In genomic region chr12:107753022-107753421, GRCm38 (mm10) we compare ENCODE assay signal across 9 mouse cellular contexts.
DNase-seq lines count a peak whose midpoint lies in the region; ATAC-seq and TF ChIP-seq lines count a peak whose summit lies in the region.
"Had no signal": no experiment of that assay in that cellular context is flagged by ENCODE, and none has a peak within 500 bp of the region (broad histone marks: within the 10 kb centered on the region; RNA-seq: fewer than 3 reads in every experiment).

No protein-coding gene starts in this region.

- ATAC-seq in lung, embryonic 15.5 days (ENCODE audit: borderline replicate concordance, extremely low read depth, low FRiP score, low TSS enrichment) = no peak
- ATAC-seq in midbrain, embryonic 13.5 days = no peak

- peak overlapping the region; percentile 39; the same call in 1 of the 2 replicates for H3K27ac ChIP-seq in lung, embryonic 15.5 days
- no peak overlapping the region for H3K27ac ChIP-seq in midbrain, embryonic 13.5 days
- H3K27ac ChIP-seq: hindbrain, embryonic 15.5 days; limb, embryonic 13.5 days had no signal

- no peak overlapping the region for H3ac ChIP-seq in C2C12 (ENCODE audit: control insufficient read depth, insufficient read length, low read depth)

- no peak for TF ChIP-seq CTCF in C2C12 (IDR thresholded peaks at IDR 0.05; ENCODE audit: control insufficient read depth, insufficient read depth, insufficient read length)

- no peaks in the 10 kb centered on the region for H3K79me3 ChIP-seq in C2C12 (ENCODE audit: low read depth)

- peaks cover 57% of the 10 kb centered on the region for H3K4me1 ChIP-seq in lung, embryonic 15.5 days
- H3K4me1 ChIP-seq in midbrain, embryonic 13.5 days (replicated peaks) = peaks cover 21% of the 10 kb centered on the region

- H3K9me3 ChIP-seq in lung, embryonic 15.5 days = no peaks in the 10 kb centered on the region
- H3K9me3 ChIP-seq in midbrain, embryonic 13.5 days = no peaks in the 10 kb centered on the region
- H3K9me3 ChIP-seq: hindbrain, embryonic 15.5 days; limb, embryonic 13.5 days had no signal

- intact Hi-C loops in gastrocnemius, postnatal 36 days (cut with DNase I) = no loop called here

- peak; percentile 92 for DNase-seq in adipocyte (ENCODE audit: low spot score)
- DNase-seq in gastrocnemius, postnatal 36 days = peak; percentile 46 to 67
- no peak for DNase-seq in B cell, adult 2 months
- DNase-seq in layer of hippocampus, adult 18-20 months (ENCODE audit: low spot score in 2 of 2) = no peak

- H3K36me3 ChIP-seq in C2C12 (ENCODE audit: control insufficient read depth, insufficient read depth) = no peaks in the 10 kb centered on the region
- no peaks in the 10 kb centered on the region for H3K36me3 ChIP-seq in lung, embryonic 15.5 days
- no peaks in the 10 kb centered on the region for H3K36me3 ChIP-seq in midbrain, embryonic 13.5 days
- H3K36me3 ChIP-seq: hindbrain, embryonic 15.5 days; limb, embryonic 13.5 days had no signal

- H3K9ac ChIP-seq in lung, embryonic 15.5 days = no peak overlapping the region
- no peak overlapping the region for H3K9ac ChIP-seq in midbrain, embryonic 13.5 days (replicated peaks)
- H3K9ac ChIP-seq: hindbrain, embryonic 15.5 days; limb, embryonic 13.5 days had no signal

- 28% methylated on average over 8 of the region's 8 CpGs for WGBS in lung, embryonic 15.5 days
- whole genome bisulfite sequencing in midbrain, embryonic 13.5 days = 63% methylated on average over 8 of the region's 8 CpGs

- no peaks in the 10 kb centered on the region for H3K27me3 ChIP-seq in C2C12 (ENCODE audit: control insufficient read depth, insufficient read depth, insufficient read length)
- no peaks in the 10 kb centered on the region for H3K27me3 ChIP-seq in lung, embryonic 15.5 days
- H3K27me3 ChIP-seq in midbrain, embryonic 13.5 days = no peaks in the 10 kb centered on the region; the same call in 1 of the 2 replicates
- H3K27me3 ChIP-seq: hindbrain, embryonic 15.5 days had no signal

- no peak overlapping the region for H3K4me3 ChIP-seq in C2C12 (ENCODE audit: insufficient read depth, poor library complexity, severe bottlenecking)
- no peak overlapping the region for H3K4me3 ChIP-seq in lung, embryonic 15.5 days
- no peak overlapping the region for H3K4me3 ChIP-seq in midbrain, embryonic 13.5 days (replicated peaks)
- H3K4me3 ChIP-seq: hindbrain, embryonic 15.5 days; limb, embryonic 13.5 days had no signal

- H3K4me2 ChIP-seq in lung, embryonic 15.5 days = no peak overlapping the region
- no peak overlapping the region for H3K4me2 ChIP-seq in midbrain, embryonic 13.5 days (replicated peaks)
- H3K4me2 ChIP-seq: hindbrain, embryonic 15.5 days; limb, embryonic 13.5 days had no signal

- H3K79me2 ChIP-seq in C2C12 (ENCODE audit: control insufficient read depth, insufficient read depth) = no peaks in the 10 kb centered on the region

TF ChIP-seq in C2C12, 6 proteins besides CTCF, POLR2A, EP300 and RAD21:
- TF ChIP-seq CEBPB (IDR thresholded peaks at IDR 0.05; ENCODE audit: low read depth) (peak; percentile 36), MYOD1 (IDR thresholded peaks at IDR 0.05; ENCODE audit: control insufficient read depth, insufficient read length, low read depth) (no peak), USF1 (IDR thresholded peaks at IDR 0.05; ENCODE audit: low read depth) (no peak), MAX (IDR thresholded peaks at IDR 0.05) (no peak), MYOG (IDR thresholded peaks at IDR 0.05; ENCODE audit: control insufficient read depth, extremely low read depth, insufficient read length) (no peak), FOSL1 (IDR thresholded peaks at IDR 0.05; ENCODE audit: insufficient read depth, low read length, poor library complexity, severe bottlenecking) (no peak)
TF ChIP-seq in C2C12: peak in this region for 1.

Comparison
In these comparisons a context has a peak if more than half of its experiments do, and no peak if none do; other contexts are left out.
1. DNase-seq: peak in adipocyte (single experiment) and gastrocnemius, postnatal 36 days (2 of 2); none in B cell, adult 2 months (0 of 2) and layer of hippocampus, adult 18-20 months (0 of 2).